ENCODE assay signal across 8 mouse cellular contexts in the genomic region with DNA sequence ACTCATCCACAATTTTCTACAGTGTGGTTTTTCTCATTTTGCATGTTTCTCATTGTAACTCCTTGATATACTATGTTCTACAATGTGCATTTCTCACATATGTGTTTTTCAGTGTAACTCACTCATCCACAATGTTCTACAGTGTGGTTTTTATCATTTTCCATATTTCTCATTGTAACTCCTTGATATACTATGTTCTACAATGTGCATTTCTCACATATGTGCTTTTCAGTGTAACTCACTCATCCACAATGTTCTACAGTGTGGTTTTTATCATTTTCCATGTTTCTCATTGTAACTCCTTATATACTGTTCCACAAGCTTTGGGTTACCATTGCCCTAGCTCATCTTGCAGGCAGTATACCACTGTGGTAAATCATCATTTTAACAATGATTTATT.
A peak's percentile ranks its signal among the peaks of the same experiment; 100 is the strongest.
DNase-seq lines count a peak whose midpoint lies in the region; ATAC-seq and TF ChIP-seq lines count a peak whose summit lies in the region.
"Not testable (repeated sequence)": the region's sequence is repeated elsewhere in the genome, so short reads cannot be mapped to it uniquely, and the experiment has no call there.

No protein-coding gene starts in this region.

- not testable (repeated sequence) for H3K27ac ChIP-seq in MEL (ENCODE audit: control insufficient read depth, low read depth, low read length); forebrain, embryonic 10.5 days; heart, embryonic 16.5 days (ENCODE audit: low read length); intestine, postnatal 0 days (ENCODE audit: low read depth, low read length); liver, embryonic 14.5 days; midbrain, embryonic 16.5 days (ENCODE audit: low read length); stomach, embryonic 14.5 days (ENCODE audit: low read length)

- H3K9me3 ChIP-seq in MEL (replicated peaks; ENCODE audit: insufficient read depth, low read length); forebrain, embryonic 10.5 days; heart, embryonic 16.5 days (replicated peaks; ENCODE audit: control insufficient read depth, low read length); intestine, postnatal 0 days (ENCODE audit: control insufficient read depth); liver, embryonic 14.5 days (ENCODE audit: control insufficient read depth, low read length); midbrain, embryonic 16.5 days (replicated peaks; ENCODE audit: control insufficient read depth, low read length, poor library complexity, severe bottlenecking); stomach, embryonic 14.5 days (ENCODE audit: control insufficient read depth, low read depth, low read length): not testable (repeated sequence)

- not testable (repeated sequence) for H3K9ac ChIP-seq in MEL (ENCODE audit: control insufficient read depth, low read depth, low read length, poor library complexity, severe bottlenecking); heart, embryonic 16.5 days (ENCODE audit: low read length); intestine, postnatal 0 days (ENCODE audit: low read depth, low read length); liver, embryonic 14.5 days (replicated peaks); midbrain, embryonic 16.5 days (ENCODE audit: low read depth, low read length); stomach, embryonic 14.5 days (replicated peaks; ENCODE audit: low read depth, low read length)

- H3K4me2 ChIP-seq in heart, embryonic 16.5 days (ENCODE audit: low read depth, low read length); intestine, postnatal 0 days (replicated peaks; ENCODE audit: low read depth); liver, embryonic 14.5 days (ENCODE audit: low read depth); midbrain, embryonic 16.5 days (ENCODE audit: low read length); stomach, embryonic 14.5 days (replicated peaks; ENCODE audit: low read depth, low read length): not testable (repeated sequence)

- H3K79me2 ChIP-seq in MEL (ENCODE audit: control insufficient read depth, insufficient read depth, low read length, poor library complexity) = not testable (repeated sequence)

- not testable (repeated sequence) for TF ChIP-seq POLR2A in MEL (IDR thresholded peaks at IDR 0.05; ENCODE audit: control insufficient read depth in 1 of 2, insufficient read depth in 1 of 2, low read depth in 1 of 2, low read length in 2 of 2, poor library complexity in 1 of 2)

- not testable (repeated sequence) for H3K4me1 ChIP-seq in MEL (ENCODE audit: control insufficient read depth in 1 of 2, insufficient read depth in 2 of 2, low read length in 2 of 2); forebrain, embryonic 10.5 days; heart, embryonic 16.5 days (ENCODE audit: control insufficient read depth, insufficient read depth, low read length); intestine, postnatal 0 days (replicated peaks; ENCODE audit: control insufficient read depth, insufficient read depth, low read length); liver, embryonic 14.5 days (replicated peaks; ENCODE audit: control insufficient read depth in 2 of 2, insufficient read depth in 2 of 2, low read length in 1 of 2); midbrain, embryonic 16.5 days (ENCODE audit: control insufficient read depth, insufficient read depth, low read length); stomach, embryonic 14.5 days (ENCODE audit: control insufficient read depth, insufficient read depth, low read length)

- TF ChIP-seq CTCF in MEL (IDR thresholded peaks at IDR 0.05 in 2 of 3, conservative IDR thresholded peaks at IDR 0.05 in 1 of 3; ENCODE audit: control insufficient read depth in 1 of 3, insufficient read depth in 1 of 3, low read depth in 2 of 3, low read length in 3 of 3, poor library complexity in 1 of 3, severe bottlenecking in 1 of 3) = 0 out of 6 replicates have a peak, but pooled peaks of 1 of the 3 experiments have one; percentile 8
- not testable (repeated sequence) for TF ChIP-seq CTCF in intestine, postnatal 0 days (IDR thresholded peaks at IDR 0.05; ENCODE audit: low read depth); liver, embryonic 14.5 days (IDR thresholded peaks at IDR 0.05; ENCODE audit: low read depth)

- DNase-seq in MEL (ENCODE audit: low read depth, low spot score) = peak; percentile 99
- DNase-seq in c-Kit-positive CD71-positive TER-119-positive erythroid progenitor cells, embryonic 14.5 days (ENCODE audit: low spot score) = peak; percentile 85
- peak; percentile 15 for DNase-seq in forebrain, embryonic 10.5 days (ENCODE audit: extremely low spot score, low spot score)
- DNase-seq in liver, embryonic 14.5 days (ENCODE audit: low read depth in 3 of 3, low spot score in 3 of 3) = peak; percentile 53 to 74 (median 64)

- TF ChIP-seq RAD21 in MEL (IDR thresholded peaks at IDR 0.05; ENCODE audit: low read depth, low read length) = not testable (repeated sequence)

- not testable (repeated sequence) for TF ChIP-seq EP300 in MEL (IDR thresholded peaks at IDR 0.05; ENCODE audit: low read depth in 1 of 2, low read length in 2 of 2); liver, embryonic 14.5 days (IDR thresholded peaks at IDR 0.05; ENCODE audit: low read depth)

- H3K36me3 ChIP-seq in MEL (ENCODE audit: control insufficient read depth in 1 of 2, insufficient read depth in 2 of 2, low read length in 2 of 2); forebrain, embryonic 10.5 days (replicated peaks); heart, embryonic 16.5 days (ENCODE audit: control insufficient read depth, insufficient read depth); intestine, postnatal 0 days (ENCODE audit: control insufficient read depth, insufficient read depth); liver, embryonic 14.5 days (replicated peaks; ENCODE audit: control insufficient read depth, insufficient read depth, low read depth); midbrain, embryonic 16.5 days (ENCODE audit: control insufficient read depth, insufficient read depth, low read length); stomach, embryonic 14.5 days (ENCODE audit: control insufficient read depth, insufficient read depth, low read length): not testable (repeated sequence)

- peak; percentile 75 for ATAC-seq in heart, embryonic 16.5 days (replicated peaks; ENCODE audit: extremely low read depth, insufficient read depth, low FRiP score)
- peak; percentile 86 for ATAC-seq in intestine, postnatal 0 days
- ATAC-seq in liver, embryonic 14.5 days (ENCODE audit: insufficient read depth) = peak; percentile 86
- peak; percentile 89 for ATAC-seq in midbrain, embryonic 16.5 days
- ATAC-seq in stomach, embryonic 14.5 days (ENCODE audit: insufficient number of reproducible peaks, insufficient read depth, low FRiP score, low read depth) = peak; percentile 94

- not testable (repeated sequence) for H3K4me3 ChIP-seq in MEL (ENCODE audit: control insufficient read depth in 1 of 2, insufficient read depth in 1 of 2, low read depth in 2 of 2, low read length in 2 of 2); forebrain, embryonic 10.5 days; heart, embryonic 16.5 days (ENCODE audit: low read length); intestine, postnatal 0 days (ENCODE audit: low read depth, low read length); liver, embryonic 14.5 days (ENCODE audit: insufficient read depth in 1 of 2, low read depth in 2 of 2, low read length in 2 of 2); midbrain, embryonic 16.5 days (ENCODE audit: low read depth, low read length); stomach, embryonic 14.5 days (ENCODE audit: low read depth, low read length)

- H3K27me3 ChIP-seq in MEL (ENCODE audit: control insufficient read depth in 1 of 2, insufficient read depth in 2 of 2, low read length in 2 of 2); forebrain, embryonic 10.5 days (ENCODE audit: poor library complexity, severe bottlenecking); heart, embryonic 16.5 days (ENCODE audit: control insufficient read depth, insufficient read depth, low read length); intestine, postnatal 0 days (replicated peaks; ENCODE audit: control insufficient read depth, insufficient read depth, low read length); liver, embryonic 14.5 days (ENCODE audit: control insufficient read depth, insufficient read depth, low read length); midbrain, embryonic 16.5 days (ENCODE audit: control insufficient read depth, insufficient read depth, low read depth, low read length); stomach, embryonic 14.5 days (ENCODE audit: control insufficient read depth, insufficient read depth, low read length): not testable (repeated sequence)

Comparison
In these comparisons a context has a peak if more than half of its experiments do, and no peak if none do; other contexts are left out.
1. DNase-seq: peak in every context shown above with its lines; median percentile 99 in MEL; 85 in c-Kit-positive CD71-positive TER-119-positive erythroid progenitor cells, embryonic 14.5 days; 64 in liver, embryonic 14.5 days; 15 in forebrain, embryonic 10.5 days.